Mouse (Mus musculus) liver, postnatal 0 days (tissue): ENCODE measurements around the gene Abat.
A peak's percentile ranks its signal among the peaks of the same experiment; 100 is the strongest.

Source experiments
- CTCF ChIP-seq: sonication (generic); IDR thresholded peaks from 2 replicates; pipeline ENCODE4 v1.5.1; 2016; ENCODE audit warnings: antibody characterized with exemption, low read depth
- EP300 ChIP-seq: IDR thresholded peaks from 2 replicates; pipeline ENCODE4 v1.6.1; 2016; ENCODE audit warnings: antibody characterized with exemption, low read depth, mild to moderate bottlenecking

GRCm38 (mm10) chr16:8513236-8513906 is at the start of gene Abat:
- TF ChIP-seq EP300, result peak; percentile 44; the same call in 1 of the 2 replicates
- TF ChIP-seq CTCF, result no peak
